Mouse (Mus musculus) adrenal gland, adult 2 months (tissue): ENCODE data around the gene Duxbl1. TPM values are rescaled to one million over a fixed set of nuclear protein-coding genes. Genes with fewer than 3 reads are reported as not detected.
"Not testable (repeated sequence)": the region's sequence is repeated elsewhere in the genome, so short reads cannot be mapped to it uniquely, and the experiment has no call there.

Experiments used
- DNase-seq: peaks from one replicate; pipeline ENCODE4 v3.0.0; 2021
- long read RNA-seq: library from polyadenylated mRNA; stranded (forward); transcript quantifications from one replicate; pipeline ENCODE4 v2.0.0, GENCODE M21; 2021
- polyA plus RNA-seq: library from polyadenylated mRNA; depleted of rRNA; stranded (reverse); fragments of >200 nt; gene quantifications from 2 replicates; pipeline ENCODE4 v1.2.3, GENCODE M21; 2012; rRNA removed
- total RNA-seq, 2 experiments: library from RNA; stranded (reverse); gene quantifications; 2 replicates each; pipeline ENCODE4 v1.2.3; 2021

Duxbl1 gene
- total RNA-seq (not detected), polyA plus RNA-seq (0.28 TPM in 1 of 2 replicates, not detected in the other)
- long read RNA-seq: 0 reads

- DNase-seq: not testable (repeated sequence)
Measured at GRCm38 (mm10) chr14:25978371-25979241, at the start of gene Duxbl1. Gene Duxbl1 (plus strand): TSS chr14:25978577.

GRCm38 (mm10) chr14:25936867-25937630 is 41.3 kb upstream of the Duxbl1 start:
- DNase-seq: not testable (repeated sequence)

GRCm38 (mm10) chr14:25938004-25938403 is 40.4 kb upstream of the Duxbl1 start, which contains the start of gene Cphx1:
Gene Cphx1 (plus strand): TSS chr14:25938304.
- DNase-seq: not testable (repeated sequence)

- not testable (repeated sequence) for DNase-seq
Measured at GRCm38 (mm10) chr14:25957861-25958260, 20.5 kb upstream of the Duxbl1 start.

GRCm38 (mm10) chr14:25979242-25979941 is 1.0 kb downstream of the Duxbl1 start:
- DNase-seq: peak; percentile 0

GRCm38 (mm10) chr14:25981880-25982279 is 3.5 kb downstream of the Duxbl1 start:
- DNase-seq: peak; percentile 3

GRCm38 (mm10) chr14:26007462-26007861 is 29.1 kb downstream of the Duxbl1 start:
- DNase-seq: not testable (repeated sequence)

- not testable (repeated sequence) for DNase-seq
Measured at GRCm38 (mm10) chr14:26016414-26016813, 38.0 kb downstream of the Duxbl1 start.

GRCm38 (mm10) chr14:26021555-26021954 is 43.2 kb downstream of the Duxbl1 start:
- not testable (repeated sequence) for DNase-seq

- not testable (repeated sequence) for DNase-seq
Measured at GRCm38 (mm10) chr14:26022831-26023230, 44.5 kb downstream of the Duxbl1 start.

GRCm38 (mm10) chr14:26025653-26026052 is 47.3 kb downstream of the Duxbl1 start:
- not testable (repeated sequence) for DNase-seq

- not testable (repeated sequence) for DNase-seq
Measured at GRCm38 (mm10) chr14:26034364-26034763, 56.0 kb downstream of the Duxbl1 start.

- not testable (repeated sequence) for DNase-seq
Measured at GRCm38 (mm10) chr14:26035439-26035838, 57.1 kb downstream of the Duxbl1 start.

Other genes with a start within 250 kb of the Duxbl1 start
- 10 to 100 TPM; 19.5 to 32.6 TPM for gene Zcchc24, start 209.5 kb upstream of the Duxbl1 start, total RNA-seq
- gene Zcchc24, start 209.5 kb upstream of the Duxbl1 start, polyA plus RNA-seq: 19.5 and 20.6 TPM in 2 replicates
- 10 to 100 TPM; 59.3 to 75.7 TPM for gene Anxa11, start 136.4 kb upstream of the Duxbl1 start, total RNA-seq
- 96.9 and 103 TPM in 2 replicates for gene Anxa11, start 136.4 kb upstream of the Duxbl1 start, polyA plus RNA-seq
- gene Plac9a, start 75.5 kb upstream of the Duxbl1 start, total RNA-seq: 1 to 10 TPM; 2.8 to 3.1 TPM
- 0.44 and 0.74 TPM in 2 replicates for gene Plac9a, start 75.5 kb upstream of the Duxbl1 start, polyA plus RNA-seq
- 1 to 10 TPM; 1.5 to 2.5 TPM for gene Tmem254a, start 50.9 kb upstream of the Duxbl1 start, total RNA-seq
- gene Tmem254a, start 50.9 kb upstream of the Duxbl1 start, polyA plus RNA-seq: 13.0 and 22.3 TPM in 2 replicates
- not detected for gene Cphx1, start 40.3 kb upstream of the Duxbl1 start, total RNA-seq
- gene Cphx1, start 40.3 kb upstream of the Duxbl1 start, polyA plus RNA-seq: not detected in 2 replicates
- gene Gm9780, start 64.1 kb downstream of the Duxbl1 start, total RNA-seq: 10 to 100 TPM; 10.2 to 28.6 TPM
- 211 and 268 TPM in 2 replicates for gene Gm9780, start 64.1 kb downstream of the Duxbl1 start, polyA plus RNA-seq
- 10 to 100 TPM in 1 of 2 experiments, 1 to 10 TPM in 1; 1.5 to 13.8 TPM for gene Tmem254c, start 88.8 kb downstream of the Duxbl1 start, total RNA-seq
- gene Tmem254c, start 88.8 kb downstream of the Duxbl1 start, polyA plus RNA-seq: 11.8 and 16.0 TPM in 2 replicates
- not detected for gene Cphx2, start 102.9 kb downstream of the Duxbl1 start, total RNA-seq
- gene Cphx2, start 102.9 kb downstream of the Duxbl1 start, polyA plus RNA-seq: not detected in 2 replicates
- not detected for gene Cphx3, start 103.7 kb downstream of the Duxbl1 start, total RNA-seq
- gene Cphx3, start 103.7 kb downstream of the Duxbl1 start, polyA plus RNA-seq: not detected in 2 replicates
- not detected for gene Duxbl2, start 139.8 kb downstream of the Duxbl1 start, total RNA-seq
- gene Duxbl2, start 139.8 kb downstream of the Duxbl1 start, polyA plus RNA-seq: 0.09 TPM in 1 of 2 replicates, not detected in the other
- gene Plac9b, start 203.9 kb downstream of the Duxbl1 start, total RNA-seq: 10 to 100 TPM; 28.8 to 76.6 TPM
- gene Plac9b, start 203.9 kb downstream of the Duxbl1 start, polyA plus RNA-seq: 24.0 and 31.6 TPM in 2 replicates
- gene Tmem254b, start 228.5 kb downstream of the Duxbl1 start, total RNA-seq: 10 to 100 TPM in 1 of 2 experiments, 1 to 10 TPM in 1; 8.5 to 22.8 TPM
- 14.3 and 22.1 TPM in 2 replicates for gene Tmem254b, start 228.5 kb downstream of the Duxbl1 start, polyA plus RNA-seq